Mouse (Mus musculus) stomach, postnatal 0 days (tissue): ENCODE measurements around the gene Arhgef2. TPM values are rescaled to one million over a fixed set of nuclear protein-coding genes. Genes with fewer than 3 reads are reported as not detected.
"Not testable (repeated sequence)": the region's sequence is repeated elsewhere in the genome, so short reads cannot be mapped to it uniquely, and the experiment has no call there.

ENCODE experiments used
- ATAC-seq: fragments of 200-750 bp; cut with Nextera tagmentation; 2 replicates; pipeline ENCODE4 v1.8.0; 2017; ENCODE audit not compliant: low FRiP score, low TSS enrichment
- DNase-seq: peaks from one replicate; pipeline ENCODE4 v3.0.0-alpha.2; 2016; ENCODE audit warnings: low spot score
- H3K27ac ChIP-seq: fragments of 300-500 bp; sonication (generic); replicated peaks from 2 replicates; pipeline ENCODE4 v1.5.1; 2014; ENCODE audit warnings: mild to moderate bottlenecking, control low read depth
- H3K27me3 ChIP-seq: fragments of 300-500 bp; sonication (generic); 2 replicates; pipeline ENCODE4 v1.6.1; 2014; ENCODE audit warnings: low read length; ENCODE audit not compliant: control insufficient read depth, insufficient read depth
- H3K36me3 ChIP-seq: fragments of 300-500 bp; sonication (generic); 2 replicates; pipeline ENCODE4 v1.6.1; 2014; ENCODE audit warnings: low read length, mixed read lengths; ENCODE audit not compliant: control insufficient read depth, insufficient read depth
- H3K4me1 ChIP-seq: fragments of 300-500 bp; sonication (generic); replicated peaks from 2 replicates; pipeline ENCODE4 v1.6.1; 2014; ENCODE audit warnings: antibody characterized with exemption; ENCODE audit not compliant: control insufficient read depth, insufficient read depth
- H3K4me2 ChIP-seq: fragments of 300-500 bp; sonication (generic); replicated peaks from 2 replicates; pipeline ENCODE4 v1.6.1; 2014; ENCODE audit warnings: low read depth, mild to moderate bottlenecking, control low read depth, moderate library complexity
- H3K4me3 ChIP-seq: fragments of 300-500 bp; sonication (generic); 2 replicates; pipeline ENCODE4 v1.5.1; 2014; ENCODE audit warnings: low read depth, low read length, control low read depth
- H3K9ac ChIP-seq: fragments of 300-500 bp; sonication (generic); 2 replicates; pipeline ENCODE4 v1.6.1; 2014; ENCODE audit warnings: mild to moderate bottlenecking, low read length, control low read depth, mixed read lengths
- H3K9me3 ChIP-seq: fragments of 300-500 bp; sonication (generic); 2 replicates; pipeline ENCODE4 v1.6.1; 2016; ENCODE audit warnings: low read length; ENCODE audit not compliant: control insufficient read depth
- CTCF ChIP-seq: IDR thresholded peaks from 2 replicates; pipeline ENCODE4 v1.5.1; 2016; ENCODE audit warnings: antibody characterized with exemption, low read depth, mild to moderate bottlenecking, moderate library complexity
- EP300 ChIP-seq: optimal IDR thresholded peaks from 2 replicates; pipeline ENCODE3; 2016; ENCODE audit warnings: antibody characterized with exemption
- WGBS: fragments of 180-500 bp; shearing (Covaris S2); extraction: QIAGEN DNeasy Blood & Tissue Kit; methylation state at CpG from one replicate; pipeline ENCODE4 v1.1.7; 2014; 5-methylcytosine and 5-hydroxymethylcytosine counted together
- polyA plus RNA-seq: library from polyadenylated mRNA; unstranded; fragments of >200 nt; fragmentation: Nextera tagmentation; extraction: Ambion mirVana; gene quantifications from 2 replicates; pipeline ENCODE4 v1.2.1, GENCODE M21; 2015

Arhgef2 gene
- polyA plus RNA-seq, 1 experiment from 2014 or later = 29.0 TPM

- Histone ChIP-seq H3K27me3 (no peaks in the 10 kb centered on the region), H3K4me3 (no peak overlapping the region), H3K4me1 (peaks cover 7% of the 10 kb centered on the region; the same call in 1 of the 2 replicates), H3K27ac (no peak overlapping the region), H3K4me2 (no peak overlapping the region), H3K36me3 (peaks cover 16% of the 10 kb centered on the region), H3K9me3 (no peaks in the 10 kb centered on the region), H3K9ac (no peak overlapping the region)
- WGBS = 32% methylated on average over 3 of the region's 3 CpGs
- ATAC-seq = peak; percentile 45
- TF ChIP-seq CTCF (no peak), EP300 (no peak)
- peak; percentile 56 for DNase-seq
Observed at GRCm38 (mm10) chr3:88591044-88591443, 14.7 kb upstream of the Arhgef2 start.

- TF ChIP-seq EP300 (no peak), CTCF (peak; percentile 75)
- WGBS = 20% methylated on average over 9 of the region's 9 CpGs
- DNase-seq = peak; percentile 56
- Histone ChIP-seq H3K9ac (peak overlapping the region; percentile 18; the same call in 1 of the 2 replicates), H3K4me2 (peak overlapping the region; percentile 28), H3K27ac (peak overlapping the region; percentile 49), H3K36me3 (peaks cover 11% of the 10 kb centered on the region), H3K4me1 (peaks cover 7% of the 10 kb centered on the region; the same call in 1 of the 2 replicates), H3K27me3 (no peaks in the 10 kb centered on the region), H3K9me3 (no peaks in the 10 kb centered on the region), H3K4me3 (no peak overlapping the region; the same call in 1 of the 2 replicates)
- ATAC-seq = peak; percentile 67
Observed at GRCm38 (mm10) chr3:88591950-88592731, 13.6 kb upstream of the Arhgef2 start.

GRCm38 (mm10) chr3:88592942-88593576 lies 12.7 kb upstream of the Arhgef2 start:
- Histone ChIP-seq H3K27ac (peak overlapping the region; percentile 49; the same call in 1 of the 2 replicates), H3K9ac (no peak overlapping the region), H3K4me3 (no peak overlapping the region), H3K4me1 (peaks cover 7% of the 10 kb centered on the region; the same call in 1 of the 2 replicates), H3K27me3 (no peaks in the 10 kb centered on the region), H3K9me3 (no peaks in the 10 kb centered on the region), H3K36me3 (peaks cover 4% of the 10 kb centered on the region), H3K4me2 (peak overlapping the region; percentile 28; the same call in 1 of the 2 replicates)
- DNase-seq (no peak), ATAC-seq (peak; percentile 28; the same call in 1 of the 2 replicates)
- TF ChIP-seq CTCF (no peak), EP300 (no peak)
- WGBS = 65% methylated on average over 10 of the region's 10 CpGs

- Histone ChIP-seq H3K4me2 (no peak overlapping the region), H3K4me3 (no peak overlapping the region)
Observed at GRCm38 (mm10) chr3:88593893-88594580, 11.7 kb upstream of the Arhgef2 start.

GRCm38 (mm10) chr3:88596547-88596946 lies 9.2 kb upstream of the Arhgef2 start:
- DNase-seq, ATAC-seq, H3K27ac ChIP-seq, H3K9ac ChIP-seq, H3K27me3 ChIP-seq, H3K4me1 ChIP-seq, H3K36me3 ChIP-seq, H3K4me3 ChIP-seq, H3K9me3 ChIP-seq, H3K4me2 ChIP-seq: not testable (repeated sequence)
- WGBS = 88% methylated on average over 4 of the region's 4 CpGs

More at GRCm38 (mm10) chr3:88593893-88594580, 11.7 kb upstream of the Arhgef2 start:
- DNase-seq (no peak), ATAC-seq (peak; percentile 29; the same call in 1 of the 2 replicates)
- Histone ChIP-seq H3K27ac (no peak overlapping the region), H3K36me3 (no peaks in the 10 kb centered on the region), H3K9ac (no peak overlapping the region), H3K9me3 (no peaks in the 10 kb centered on the region), H3K4me1 (peaks cover 7% of the 10 kb centered on the region; the same call in 1 of the 2 replicates), H3K27me3 (no peaks in the 10 kb centered on the region)
- TF ChIP-seq CTCF (no peak), EP300 (no peak)
- WGBS = 21% methylated on average over 10 of the region's 10 CpGs
